Mouse (Mus musculus) C2C12 (cell line): ENCODE measurements at regions not wholly inside any gene's neighbourhood (a gene's known extent, or its start where the extent isn't known, plus 50 kb on each side); places are given as distances from the start of the nearest gene placed in this dataset.

Experiments
- CTCF ChIP-seq: IDR thresholded peaks from one replicate; pipeline ENCODE4 v1.5.1; 2011; ENCODE audit not compliant: control insufficient read depth, insufficient read depth, insufficient read length
- MAX ChIP-seq: IDR thresholded peaks from one replicate; pipeline ENCODE4 v1.6.1; 2011; ENCODE audit warnings: mild to moderate bottlenecking, control low read depth
- MYOG ChIP-seq: IDR thresholded peaks from one replicate; pipeline ENCODE4 v1.6.1; 2011; ENCODE audit not compliant: control insufficient read depth, insufficient read length; ENCODE audit errors: extremely low read depth
- USF1 ChIP-seq: IDR thresholded peaks from one replicate; pipeline ENCODE4 v1.6.1; 2011; ENCODE audit warnings: low read depth, mild to moderate bottlenecking, control low read depth, moderate library complexity

GRCm38 (mm10) chr14:71967646-71968045 lies 524.0 kb downstream of the Gm9195 start:
- no peak for TF ChIP-seq CTCF
- TF ChIP-seq USF1: no peak
- no peak for TF ChIP-seq MAX
- no peak for TF ChIP-seq MYOG
